Mouse (Mus musculus): Measurements from ENCODE around the gene Tfpi.

DNA sequence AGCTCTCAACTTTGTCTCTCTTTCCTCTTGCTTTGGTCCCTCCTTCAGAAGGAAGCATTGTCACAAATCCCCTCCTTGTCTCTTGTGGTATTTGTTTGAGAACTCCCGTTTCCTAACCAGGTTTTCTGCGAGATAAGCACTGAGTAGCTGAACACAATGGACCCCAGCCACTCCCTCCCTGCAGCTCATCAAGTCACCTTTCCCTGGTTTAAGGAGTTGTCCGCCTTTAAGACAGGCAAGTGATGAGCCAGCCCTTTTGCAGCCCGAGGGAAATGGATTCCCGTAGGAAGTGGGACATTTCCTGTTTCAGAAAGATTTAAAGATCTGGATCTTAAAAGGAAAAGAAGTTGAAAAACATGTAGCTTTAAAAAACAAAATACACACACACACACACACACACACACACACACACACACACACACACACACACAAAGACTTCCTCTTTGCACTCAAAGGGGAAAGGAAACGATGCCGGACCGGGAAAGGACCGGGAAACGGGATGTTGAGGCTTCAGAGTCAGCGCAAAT is 16.9 kb downstream of the Tfpi start:
- TF ChIP-seq CTCF (IDR thresholded peaks at IDR 0.05; ENCODE audit: low read depth) (no peak), EP300 (optimal IDR thresholded peaks at IDR 0.05) (no peak)

Data from stomach, postnatal 0 days (tissue).